Comparison of ENCODE assay signal across 22 mouse cellular contexts in genomic region chr5:145912912-145913311, GRCm38 (mm10). TPM values are rescaled to one million over a fixed set of nuclear protein-coding genes. Genes with fewer than 3 reads are reported as not detected.
"Had no signal": no experiment of that assay in that cellular context is flagged by ENCODE, and none has a peak within 500 bp of the region (broad histone marks: within the 10 kb centered on the region; RNA-seq: fewer than 3 reads in every experiment).

No protein-coding gene starts in this region.

- H3K27ac ChIP-seq: neural tube, embryonic 15.5 days; stomach, embryonic 15.5 days; stomach, postnatal 0 days had no signal

- H3K4me1 ChIP-seq: neural tube, embryonic 15.5 days; stomach, embryonic 15.5 days had no signal

- H3K27me3 ChIP-seq: neural tube, embryonic 15.5 days; stomach, embryonic 15.5 days had no signal

- H3K4me2 ChIP-seq: neural tube, embryonic 15.5 days; stomach, embryonic 15.5 days had no signal

- DNase-seq: retina, postnatal 1 day; right cerebral cortex, adult 18-20 months; right cerebral cortex, postnatal 14 days; right cerebral cortex, postnatal 25 days; right cerebral cortex, postnatal 4 days; spleen, adult 18-20 months; thymus, adult 18-20 months; thymus, adult 2 months; thymus, postnatal 14 days; thymus, postnatal 25 days; thymus, postnatal 36 days; thymus, postnatal 4 days had no signal

- H3K9ac ChIP-seq: neural tube, embryonic 15.5 days; stomach, embryonic 15.5 days had no signal

- H3K36me3 ChIP-seq: neural tube, embryonic 15.5 days; stomach, embryonic 15.5 days had no signal

- H3K4me3 ChIP-seq: neural tube, embryonic 15.5 days; stomach, embryonic 15.5 days had no signal

RNA-seq across cellular contexts. Expression of gene Cyp3a11, which starts 33.1 kb away (rescaled TPM):
- total RNA-seq: neutrophil, adult 5-6 weeks had no signal
- polyA plus RNA-seq: neural tube, embryonic 14.5 days; neural tube, embryonic 15.5 days; spleen, adult 2 months; stomach, embryonic 14.5 days; testis, adult 2 months; thymus, postnatal 0 days; urinary bladder, adult 2 months had no signal
